Mouse (Mus musculus): ENCODE measurements around the gene Gucd1.
"Not testable (repeated sequence)": the region's sequence is repeated elsewhere in the genome, so short reads cannot be mapped to it uniquely, and the experiment has no call there.

The Gucd1 gene

GRCm38 (mm10) chr10:75503692-75504091 is 14.1 kb downstream of the Gucd1 start:
- no peak for DNase-seq (ENCODE audit: low read depth, low spot score)

- DNase-seq (ENCODE audit: low read depth, low spot score) = no peak
Measured at GRCm38 (mm10) chr10:75501641-75502040, 16.1 kb downstream of the Gucd1 start.

- DNase-seq (ENCODE audit: low read depth, low spot score) = no peak
Measured at GRCm38 (mm10) chr10:75500345-75500744, 17.4 kb downstream of the Gucd1 start.

- no peak for DNase-seq (ENCODE audit: low read depth, low spot score)
Measured at GRCm38 (mm10) chr10:75499791-75500190, 18.0 kb downstream of the Gucd1 start.

- not testable (repeated sequence) for DNase-seq (ENCODE audit: low read depth, low spot score)
Measured at GRCm38 (mm10) chr10:75499214-75499613, 18.6 kb downstream of the Gucd1 start.

- DNase-seq (ENCODE audit: low read depth, low spot score) = no peak
Measured at GRCm38 (mm10) chr10:75495921-75496320, 21.9 kb downstream of the Gucd1 start.

- no peak for DNase-seq (ENCODE audit: low read depth, low spot score)
Measured at GRCm38 (mm10) chr10:75495304-75495703, 22.5 kb downstream of the Gucd1 start.

- peak; percentile 61 for DNase-seq (ENCODE audit: low read depth, low spot score)
Measured at GRCm38 (mm10) chr10:75491936-75492262, 25.9 kb downstream of the Gucd1 start.

- DNase-seq (ENCODE audit: low read depth, low spot score) = no peak
Measured at GRCm38 (mm10) chr10:75491234-75491935, 26.4 kb downstream of the Gucd1 start.

GRCm38 (mm10) chr10:75490731-75491130 is 27.0 kb downstream of the Gucd1 start:
- DNase-seq (ENCODE audit: low read depth, low spot score) = no peak

- no peak for DNase-seq (ENCODE audit: low read depth, low spot score)
Measured at GRCm38 (mm10) chr10:75489522-75489921, 28.2 kb downstream of the Gucd1 start.

- DNase-seq (ENCODE audit: low read depth, low spot score) = no peak
Measured at GRCm38 (mm10) chr10:75487131-75487530, 30.6 kb downstream of the Gucd1 start.

GRCm38 (mm10) chr10:75486086-75486979 is 31.4 kb downstream of the Gucd1 start:
- DNase-seq (ENCODE audit: low read depth, low spot score) = peak; percentile 85

- no peak for DNase-seq (ENCODE audit: low read depth, low spot score)
Measured at GRCm38 (mm10) chr10:75484767-75485166, 33.0 kb downstream of the Gucd1 start.

- no peak for DNase-seq (ENCODE audit: low read depth, low spot score)
Measured at GRCm38 (mm10) chr10:75484066-75484465, 33.7 kb downstream of the Gucd1 start.

- DNase-seq (ENCODE audit: low read depth, low spot score) = no peak
Measured at GRCm38 (mm10) chr10:75482919-75483483, 34.8 kb downstream of the Gucd1 start.

- no peak for DNase-seq (ENCODE audit: low read depth, low spot score)
Measured at GRCm38 (mm10) chr10:75482271-75482670, 35.5 kb downstream of the Gucd1 start.

- DNase-seq (ENCODE audit: low read depth, low spot score) = no peak
Measured at GRCm38 (mm10) chr10:75481703-75482102, 36.1 kb downstream of the Gucd1 start.

GRCm38 (mm10) chr10:75479955-75480354 is 37.8 kb downstream of the Gucd1 start:
- DNase-seq (ENCODE audit: low read depth, low spot score) = no peak

GRCm38 (mm10) chr10:75477034-75477433 is 40.7 kb downstream of the Gucd1 start:
- DNase-seq (ENCODE audit: low read depth, low spot score) = no peak

GRCm38 (mm10) chr10:75475139-75475850 is 42.5 kb downstream of the Gucd1 start:
- not testable (repeated sequence) for DNase-seq (ENCODE audit: low read depth, low spot score)

- no peak for DNase-seq (ENCODE audit: low read depth, low spot score)
Measured at GRCm38 (mm10) chr10:75474571-75474970, 43.2 kb downstream of the Gucd1 start.
